Mouse (Mus musculus) CH12.LX (cell line): ENCODE measurements at regions not wholly inside any gene's neighbourhood (a gene's known extent, or its start where the extent isn't known, plus 50 kb on each side); places are given as distances from the start of the nearest gene placed in this dataset.

Source experiments
- DNase-seq: peaks from one replicate; pipeline ENCODE4 v3.0.0-alpha.2; 2013; ENCODE audit errors: extremely low read depth
- H3K27ac ChIP-seq: 2 replicates; pipeline ENCODE4 v1.5.1; 2012; ENCODE audit warnings: low read depth, mild to moderate bottlenecking, control low read depth, moderate library complexity; ENCODE audit not compliant: insufficient read depth
- H3K27me3 ChIP-seq: replicated peaks from 2 replicates; pipeline ENCODE3; 2012; ENCODE audit warnings: inconsistent platforms
- H3K36me3 ChIP-seq, 2 experiments: replicated peaks in 1 of 2; 2 replicates each; pipeline versions ENCODE3 to v1.6.1; 2012; ENCODE audit warnings: inconsistent platforms in 1 of 2, low read length in 1 of 2, mild to moderate bottlenecking in 1 of 2, mixed read lengths in 1 of 2, moderate library complexity in 1 of 2; ENCODE audit not compliant: control insufficient read depth in 1 of 2, insufficient read depth in 1 of 2
- H3K4me1 ChIP-seq, 2 experiments: 2 replicates each; pipeline ENCODE4 v1.6.1; 2012; ENCODE audit warnings: inconsistent platforms in 1 of 2, moderate library complexity in 1 of 2; ENCODE audit not compliant: insufficient read depth in 2 of 2, control insufficient read depth in 1 of 2
- H3K4me2 ChIP-seq: 2 replicates; pipeline ENCODE4 v1.6.1; 2012; ENCODE audit warnings: low read depth, mild to moderate bottlenecking, control low read depth; ENCODE audit not compliant: poor library complexity, insufficient read depth, severe bottlenecking
- H3K4me3 ChIP-seq, 3 experiments: fragments of 150-350 bp in 1 of 3; sonication (generic) in 1 of 3; replicated peaks in 1 of 3; 2 replicates each; pipeline versions ENCODE3 to v1.5.1; 2011 to 2012; ENCODE audit warnings: low read depth in 2 of 3, low read length in 2 of 3, mild to moderate bottlenecking in 2 of 3, moderate library complexity in 2 of 3, control low read depth in 1 of 3, improper control_type of control experiment in 1 of 3, inconsistent platforms in 1 of 3, mixed read lengths in 1 of 3; ENCODE audit not compliant: poor library complexity in 1 of 3
- H3K79me2 ChIP-seq: replicated peaks from 2 replicates; pipeline ENCODE4 v1.6.1; 2012; ENCODE audit warnings: mild to moderate bottlenecking, moderate library complexity; ENCODE audit not compliant: control insufficient read depth, poor library complexity, insufficient read depth, severe bottlenecking; ENCODE audit errors: extremely low read depth
- H3K9ac ChIP-seq: 2 replicates; pipeline ENCODE4 v1.6.1; 2012; ENCODE audit warnings: low read depth, mild to moderate bottlenecking, control low read depth, moderate library complexity; ENCODE audit not compliant: insufficient read depth
- H3K9me3 ChIP-seq: replicated peaks from 2 replicates; pipeline ENCODE3; 2012; ENCODE audit warnings: low read length, inconsistent platforms, mixed read lengths
- BHLHE40 ChIP-seq: IDR thresholded peaks from 2 replicates; pipeline ENCODE4 v1.6.1; 2011; ENCODE audit warnings: mild to moderate bottlenecking, low read depth, low read length, improper control_type of control experiment
- CHD2 ChIP-seq: IDR thresholded peaks from 2 replicates; pipeline ENCODE4 v1.6.1; 2011; ENCODE audit warnings: low read length, improper control_type of control experiment
- CTCF ChIP-seq, 2 experiments: IDR thresholded peaks in 1 of 2; conservative IDR thresholded peaks in 1 of 2; 2 replicates each; pipeline ENCODE4 v1.5.1; 2011 to 2012; ENCODE audit warnings: low read depth in 2 of 2, low read length in 2 of 2, improper control_type of control experiment in 1 of 2, inconsistent platforms in 1 of 2, mild to moderate bottlenecking in 1 of 2, moderate library complexity in 1 of 2
- E2F4 ChIP-seq: IDR thresholded peaks from 2 replicates; pipeline ENCODE4 v1.6.1; 2011; ENCODE audit warnings: low read depth, low read length, improper control_type of control experiment; ENCODE audit not compliant: insufficient replicate concordance
- ETS1 ChIP-seq: conservative IDR thresholded peaks from 2 replicates; pipeline ENCODE4 v1.6.1; 2012; ENCODE audit warnings: low read depth, mild to moderate bottlenecking, inconsistent platforms, low read length, improper control_type of control experiment, moderate library complexity
- JUND ChIP-seq: conservative IDR thresholded peaks from 2 replicates; pipeline ENCODE4 v1.6.1; 2011; ENCODE audit warnings: low read depth, low read length, improper control_type of control experiment
- MAFK ChIP-seq: IDR thresholded peaks from 2 replicates; pipeline ENCODE4 v1.6.1; 2011; ENCODE audit warnings: low read length, improper control_type of control experiment; ENCODE audit not compliant: insufficient replicate concordance
- MAX ChIP-seq: IDR thresholded peaks from 2 replicates; pipeline ENCODE4 v1.6.1; 2011; ENCODE audit warnings: low read length, improper control_type of control experiment
- MEF2A ChIP-seq: IDR thresholded peaks from 2 replicates; pipeline ENCODE4 v1.6.1; 2014; ENCODE audit warnings: low read depth, mild to moderate bottlenecking, inconsistent platforms, low read length, improper control_type of control experiment, borderline replicate concordance
- NELFE ChIP-seq: IDR thresholded peaks from 2 replicates; pipeline ENCODE4 v1.6.1; 2011; ENCODE audit warnings: low read depth, low read length, improper control_type of control experiment
- NRF1 ChIP-seq: IDR thresholded peaks from 2 replicates; pipeline ENCODE4 v1.6.1; 2014; ENCODE audit warnings: low read depth, mild to moderate bottlenecking, inconsistent platforms, low read length, improper control_type of control experiment, moderate library complexity
- POLR2AphosphoS2 ChIP-seq: IDR thresholded peaks from 2 replicates; pipeline ENCODE4 v1.6.1; 2011; ENCODE audit warnings: low read depth, low read length, improper control_type of control experiment
- RAD21 ChIP-seq: IDR thresholded peaks from 2 replicates; pipeline ENCODE4 v1.6.1; 2011; ENCODE audit warnings: low read depth, mild to moderate bottlenecking, low read length, improper control_type of control experiment, moderate library complexity
- SMC3 ChIP-seq: IDR thresholded peaks from 2 replicates; pipeline ENCODE4 v1.6.1; 2011; ENCODE audit warnings: low read depth, low read length, improper control_type of control experiment
- TBP ChIP-seq: conservative IDR thresholded peaks from 2 replicates; pipeline ENCODE4 v1.6.1; 2011; ENCODE audit warnings: low read depth, low read length, improper control_type of control experiment
- USF2 ChIP-seq: conservative IDR thresholded peaks from 2 replicates; pipeline ENCODE4 v1.6.1; 2011; ENCODE audit warnings: low read depth, low read length, improper control_type of control experiment
- ZKSCAN1 ChIP-seq: IDR thresholded peaks from 2 replicates; pipeline ENCODE4 v1.6.1; 2012; ENCODE audit warnings: low read depth, inconsistent platforms, low read length, improper control_type of control experiment, borderline replicate concordance
- ZNF384 ChIP-seq: IDR thresholded peaks from 2 replicates; pipeline ENCODE4 v1.6.1; 2012; ENCODE audit warnings: low read depth, low read length, improper control_type of control experiment, inconsistent platforms
- dilution Hi-C: fragments of 300-500 bp; cut with MboI; formaldehyde crosslinking; loops from 2 replicates; pipeline ENCODE4 v1.14.3; 2020; ENCODE audit warnings: low sequenced_read_pairs; ENCODE audit not compliant: extremely low pct_unique_long_range_greater_than_20kb, extremely low pct_ligation_motif_present
- in situ Hi-C: fragments of 300-500 bp; cut with MboI; formaldehyde crosslinking; loops from 3 replicates; pipeline ENCODE4 v1.14.3; 2019; ENCODE audit warnings: low sequenced_read_pairs, low pct_ligation_motif_present, low pct_unique_long_range_greater_than_20kb, mixed read lengths

DNA sequence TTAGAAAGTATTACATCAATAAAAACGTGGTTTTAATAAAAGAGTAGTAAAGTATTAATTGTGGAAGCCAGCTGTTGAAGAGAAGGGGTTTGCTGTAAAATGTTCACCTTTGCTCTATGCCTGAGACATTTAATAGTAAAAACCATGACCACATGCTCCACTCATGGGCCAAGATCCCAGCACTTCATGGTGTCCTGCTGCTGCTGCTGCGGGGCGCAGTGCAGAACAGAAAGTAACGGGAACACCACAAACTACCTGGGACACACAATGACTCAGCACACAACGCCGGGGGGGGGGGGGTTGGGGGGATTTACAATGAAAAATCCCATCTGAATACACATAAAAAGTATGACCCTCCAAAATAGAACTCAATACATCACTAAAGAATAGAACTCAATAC, 124.8 kb upstream of the Klf14 start:
- no peaks in the 10 kb centered on the region for H3K27me3 ChIP-seq
- dilution Hi-C loops: no loop called here
- no peak overlapping the region for H3K4me2 ChIP-seq
- no peak for DNase-seq
- peaks cover 14% of the 10 kb centered on the region; the same call in 1 of the 2 replicates for H3K79me2 ChIP-seq
- TF ChIP-seq NELFE: no peak
- TF ChIP-seq NRF1: no peak
- no peak for TF ChIP-seq USF2
- TF ChIP-seq JUND: no peak
- no peak for TF ChIP-seq CHD2
- TF ChIP-seq SMC3: no peak
- no peak for TF ChIP-seq ZNF384
- no peak for TF ChIP-seq RAD21
- TF ChIP-seq CTCF (conservative IDR thresholded peaks at IDR 0.05 in 1 of 2, IDR thresholded peaks at IDR 0.05 in 1 of 2; ENCODE audit: low read depth in 2 of 2, low read length in 2 of 2): no peak
- TF ChIP-seq MEF2A: no peak
- no peak for TF ChIP-seq ETS1
- TF ChIP-seq MAFK: no peak
- TF ChIP-seq MAX: no peak
- TF ChIP-seq, all 38 proteins: peak for 0
- H3K36me3 ChIP-seq: peaks cover 66 to 96% of the 10 kb centered on the region in 2 experiments
- H3K9me3 ChIP-seq: no peaks in the 10 kb centered on the region
- no peak overlapping the region for H3K9ac ChIP-seq
- H3K4me3 ChIP-seq: no peak overlapping the region
- in situ Hi-C loops: no loop called here
- H3K4me1 ChIP-seq: peaks cover 3 to 98% of the 10 kb centered on the region in 2 experiments; a peak in 2 of 4 replicates
- no peak overlapping the region for H3K27ac ChIP-seq

GRCm38 (mm10) chr6:31085063-31085759, 126.3 kb upstream of the Klf14 start:
- no peaks in the 10 kb centered on the region for H3K9me3 ChIP-seq
- H3K4me2 ChIP-seq: no peak overlapping the region
- no peak overlapping the region for H3K9ac ChIP-seq
- dilution Hi-C loops (no loop called here), in situ Hi-C loops (no loop called here)
- H3K36me3 ChIP-seq: peaks cover 66 to 96% of the 10 kb centered on the region in 2 experiments
- no peak for TF ChIP-seq MAX
- TF ChIP-seq RAD21: no peak
- TF ChIP-seq E2F4: no peak
- no peak for TF ChIP-seq ZKSCAN1
- TF ChIP-seq POLR2AphosphoS2: no peak
- TF ChIP-seq TBP: no peak
- peak; percentile 53; the same call in 1 of the 2 replicates for TF ChIP-seq BHLHE40
- TF ChIP-seq ETS1: no peak
- no peak for TF ChIP-seq USF2
- peaks cover 14% of the 10 kb centered on the region; the same call in 1 of the 2 replicates for H3K79me2 ChIP-seq
- no peak for DNase-seq
- H3K4me3 ChIP-seq: no peak overlapping the region
- H3K27me3 ChIP-seq: no peaks in the 10 kb centered on the region
- H3K4me1 ChIP-seq: peaks cover 3 to 98% of the 10 kb centered on the region in 2 experiments; a peak in 3 of 4 replicates
- H3K27ac ChIP-seq: no peak overlapping the region
